Mouse (Mus musculus): ENCODE results near the gene Cnih2.

DNA sequence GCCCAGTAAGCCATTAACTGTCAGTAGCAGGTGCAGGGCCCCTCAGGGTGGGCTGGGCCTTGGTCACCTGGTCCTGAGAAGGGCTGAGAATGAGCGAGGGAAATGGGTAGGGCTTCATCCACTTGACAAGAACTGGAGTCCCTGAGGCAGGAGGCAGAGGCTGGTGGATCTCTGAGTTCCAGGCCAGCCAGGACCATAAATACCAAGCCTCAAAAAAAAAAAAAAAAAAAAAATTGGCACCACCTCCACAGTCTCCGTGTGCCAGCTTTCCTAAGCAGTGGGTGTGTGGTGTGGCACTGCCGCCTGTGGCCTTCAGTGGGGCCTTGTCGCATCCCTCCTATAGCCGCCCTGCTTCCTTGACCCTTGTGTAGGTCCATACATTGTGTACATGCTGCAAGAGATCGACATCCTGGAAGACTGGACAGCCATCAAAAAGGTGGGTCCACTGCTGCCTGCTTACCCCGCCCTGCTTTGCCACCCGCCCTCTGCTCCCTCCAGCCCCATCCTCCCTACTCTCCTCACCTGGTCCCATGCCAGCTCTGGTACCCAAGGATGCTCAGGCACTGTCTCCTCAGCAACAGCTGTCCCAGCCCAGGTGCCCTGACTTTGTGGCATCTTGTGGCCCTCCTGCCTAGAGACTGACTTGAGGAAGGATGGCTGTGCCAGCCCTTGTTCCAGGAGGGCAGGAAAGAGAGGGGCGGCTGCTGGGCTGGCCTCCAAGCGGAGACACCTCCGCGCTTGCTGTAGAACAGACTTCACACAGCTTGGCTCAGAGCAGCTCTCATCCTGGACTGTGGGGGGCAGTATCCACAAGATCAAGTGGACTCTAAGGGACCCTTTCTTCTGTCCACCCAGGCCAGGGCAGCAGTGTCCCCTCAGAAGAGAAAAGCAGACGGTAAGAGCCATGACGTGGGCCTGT lies 49.9 kb downstream of the Cnih2 start:
- TF ChIP-seq CTCF (IDR thresholded peaks at IDR 0.05; ENCODE audit: insufficient read depth, low read depth, low read length) (no peak), POLR2A (IDR thresholded peaks at IDR 0.05; ENCODE audit: insufficient read depth, low read depth, low read length) (no peak)
